Mouse (Mus musculus): ENCODE results near the gene Pcyt1a. TPM values are rescaled to one million over a fixed set of nuclear protein-coding genes. Genes with fewer than 3 reads are reported as not detected.
A peak's percentile ranks its signal among the peaks of the same experiment; 100 is the strongest.
"Not testable (repeated sequence)": the region's sequence is repeated elsewhere in the genome, so short reads cannot be mapped to it uniquely, and the experiment has no call there.

The Pcyt1a gene
- polyA plus RNA-seq, 1 experiment: 49.6 TPM

DNA sequence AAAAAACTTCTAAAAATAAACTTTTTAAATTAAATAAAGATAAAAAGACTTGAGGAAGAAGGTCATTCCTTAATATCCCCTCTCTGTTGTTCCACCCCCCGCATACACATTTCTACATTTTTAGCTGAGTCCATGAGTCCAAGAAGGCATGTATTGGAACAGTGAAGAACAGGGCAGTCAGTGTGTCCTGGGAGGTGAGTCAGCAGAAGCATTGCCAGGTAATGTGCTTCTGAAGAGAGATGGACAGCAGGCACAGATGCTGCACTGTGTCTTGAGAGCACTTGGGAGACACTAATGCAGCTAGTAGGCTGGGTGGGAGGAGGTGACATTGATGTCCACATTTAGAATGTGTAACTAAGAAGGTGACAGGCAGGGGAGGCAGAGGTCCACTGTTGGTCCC lies 6.5 kb downstream of the Pcyt1a start:
- no peak for TF ChIP-seq POLR2A (IDR thresholded peaks at IDR 0.05; ENCODE audit: borderline replicate concordance, control insufficient read depth, low read depth, low read length)
- no peak for TF ChIP-seq CTCF (IDR thresholded peaks at IDR 0.05; ENCODE audit: control insufficient read depth, insufficient read depth, low read length)
- Histone ChIP-seq H3K27ac (ENCODE audit: control insufficient read depth, insufficient read depth, low read depth, low read length, poor library complexity) (no peak overlapping the region), H3K4me3 (replicated peaks; ENCODE audit: control insufficient read depth, low read depth, low read length) (no peak overlapping the region), H3K4me1 (ENCODE audit: control insufficient read depth, insufficient read depth, low read length) (peaks cover 2% of the 10 kb centered on the region)
- WGBS: 89% methylated on average over 1 of the region's 1 CpGs

- no peak for TF ChIP-seq POLR2A (IDR thresholded peaks at IDR 0.05; ENCODE audit: borderline replicate concordance, control insufficient read depth, low read depth, low read length)
- TF ChIP-seq CTCF (IDR thresholded peaks at IDR 0.05; ENCODE audit: control insufficient read depth, insufficient read depth, low read length): no peak
- Histone ChIP-seq H3K4me3 (replicated peaks; ENCODE audit: control insufficient read depth, low read depth, low read length) (no peak overlapping the region), H3K4me1 (ENCODE audit: control insufficient read depth, insufficient read depth, low read length) (peaks cover 2% of the 10 kb centered on the region), H3K27ac (ENCODE audit: control insufficient read depth, insufficient read depth, low read depth, low read length, poor library complexity) (no peak overlapping the region)
- WGBS: 93% methylated on average over 3 of the region's 3 CpGs
Observed at GRCm38 (mm10) chr16:32441432-32441831, 10.7 kb downstream of the Pcyt1a start.

- H3K27ac ChIP-seq (ENCODE audit: control insufficient read depth, insufficient read depth, low read depth, low read length, poor library complexity); H3K4me3 ChIP-seq (replicated peaks; ENCODE audit: control insufficient read depth, low read depth, low read length); H3K4me1 ChIP-seq (ENCODE audit: control insufficient read depth, insufficient read depth, low read length): not testable (repeated sequence)
- WGBS: 50% methylated on average over 3 of the region's 3 CpGs
Observed at GRCm38 (mm10) chr16:32444615-32445014, 13.9 kb downstream of the Pcyt1a start.

- WGBS: 90% methylated on average over 1 of the region's 1 CpGs
- TF ChIP-seq POLR2A (IDR thresholded peaks at IDR 0.05; ENCODE audit: borderline replicate concordance, control insufficient read depth, low read depth, low read length) (no peak), CTCF (IDR thresholded peaks at IDR 0.05; ENCODE audit: control insufficient read depth, insufficient read depth, low read length) (no peak)
- no peak overlapping the region for H3K27ac ChIP-seq (ENCODE audit: control insufficient read depth, insufficient read depth, low read depth, low read length, poor library complexity)
- no peak overlapping the region for H3K4me3 ChIP-seq (replicated peaks; ENCODE audit: control insufficient read depth, low read depth, low read length)
- H3K4me1 ChIP-seq (ENCODE audit: control insufficient read depth, insufficient read depth, low read length): peaks cover 2% of the 10 kb centered on the region
Observed at GRCm38 (mm10) chr16:32445558-32445957, 14.8 kb downstream of the Pcyt1a start.

DNA sequence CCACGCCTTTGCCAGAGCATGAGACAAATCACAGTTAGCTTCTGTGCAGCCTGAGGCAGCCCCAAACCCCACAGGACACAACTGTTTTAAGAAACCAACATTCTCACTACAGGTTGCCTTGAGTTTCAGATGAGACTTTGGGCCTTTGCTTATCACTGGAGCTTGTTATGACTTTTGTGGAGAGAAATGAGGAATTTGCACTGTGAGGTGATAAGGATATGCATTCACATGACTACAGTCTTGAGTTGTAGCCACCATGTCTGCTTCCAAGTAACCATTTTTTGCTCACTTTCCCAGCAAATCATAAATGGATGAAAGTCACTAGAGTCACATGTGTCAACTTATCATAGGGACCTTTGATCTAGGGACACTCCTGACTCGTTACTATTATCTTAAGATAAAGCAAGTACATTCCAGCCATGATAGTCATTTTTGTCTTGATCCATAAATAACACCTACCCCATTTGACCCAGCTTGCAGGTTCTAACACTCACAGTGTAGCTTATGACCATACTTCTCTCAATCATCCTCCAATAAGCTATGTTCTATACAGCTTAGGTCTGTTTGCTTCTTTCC lies 15.9 kb downstream of the Pcyt1a start:
- TF ChIP-seq POLR2A (IDR thresholded peaks at IDR 0.05; ENCODE audit: borderline replicate concordance, control insufficient read depth, low read depth, low read length): no peak
- no peak for TF ChIP-seq CTCF (IDR thresholded peaks at IDR 0.05; ENCODE audit: control insufficient read depth, insufficient read depth, low read length)
- Histone ChIP-seq H3K27ac (ENCODE audit: control insufficient read depth, insufficient read depth, low read depth, low read length, poor library complexity) (no peak overlapping the region), H3K4me3 (replicated peaks; ENCODE audit: control insufficient read depth, low read depth, low read length) (no peak overlapping the region), H3K4me1 (ENCODE audit: control insufficient read depth, insufficient read depth, low read length) (peaks cover 2% of the 10 kb centered on the region; the same call in 1 of the 2 replicates)
- 77% methylated on average over 2 of the region's 2 CpGs for WGBS

DNA sequence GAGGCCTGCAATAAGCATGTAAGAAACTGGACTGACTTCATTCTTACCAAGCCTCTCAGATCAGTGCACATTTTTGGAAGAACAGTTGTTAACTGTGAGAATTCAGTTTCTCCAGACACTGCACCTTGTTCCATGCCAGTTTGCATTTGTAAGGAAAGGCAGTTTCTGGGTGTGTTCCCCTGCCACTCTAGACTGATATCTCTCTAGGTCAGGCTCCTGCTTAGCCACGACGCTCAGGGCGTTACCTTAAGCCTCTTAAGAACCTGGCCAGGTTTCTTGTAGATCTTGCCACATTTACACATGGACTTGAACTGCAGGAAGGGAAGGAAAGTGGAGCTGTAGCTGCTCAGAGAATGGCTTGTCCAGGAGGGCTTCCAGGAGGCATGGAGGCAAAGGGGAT lies 18.9 kb downstream of the Pcyt1a start:
- 59% methylated on average over 3 of the region's 3 CpGs for WGBS
- TF ChIP-seq CTCF (IDR thresholded peaks at IDR 0.05; ENCODE audit: control insufficient read depth, insufficient read depth, low read length): no peak
- TF ChIP-seq POLR2A (IDR thresholded peaks at IDR 0.05; ENCODE audit: borderline replicate concordance, control insufficient read depth, low read depth, low read length): no peak
- Histone ChIP-seq H3K4me1 (ENCODE audit: control insufficient read depth, insufficient read depth, low read length) (peaks cover 2% of the 10 kb centered on the region; the same call in 1 of the 2 replicates), H3K27ac (ENCODE audit: control insufficient read depth, insufficient read depth, low read depth, low read length, poor library complexity) (peak overlapping the region; percentile 58), H3K4me3 (replicated peaks; ENCODE audit: control insufficient read depth, low read depth, low read length) (peak overlapping the region; percentile 6)

- WGBS: 80% methylated on average over 2 of the region's 2 CpGs
- Histone ChIP-seq H3K4me3 (replicated peaks; ENCODE audit: control insufficient read depth, low read depth, low read length) (no peak overlapping the region), H3K4me1 (ENCODE audit: control insufficient read depth, insufficient read depth, low read length) (peaks cover 2% of the 10 kb centered on the region; the same call in 1 of the 2 replicates), H3K27ac (ENCODE audit: control insufficient read depth, insufficient read depth, low read depth, low read length, poor library complexity) (peak overlapping the region; percentile 58)
- TF ChIP-seq CTCF (IDR thresholded peaks at IDR 0.05; ENCODE audit: control insufficient read depth, insufficient read depth, low read length): no peak
- no peak for TF ChIP-seq POLR2A (IDR thresholded peaks at IDR 0.05; ENCODE audit: borderline replicate concordance, control insufficient read depth, low read depth, low read length)
Observed at GRCm38 (mm10) chr16:32450133-32450532, 19.4 kb downstream of the Pcyt1a start.

GRCm38 (mm10) chr16:32453102-32453501 lies 22.4 kb downstream of the Pcyt1a start:
- TF ChIP-seq CTCF (IDR thresholded peaks at IDR 0.05; ENCODE audit: control insufficient read depth, insufficient read depth, low read length) (no peak), POLR2A (IDR thresholded peaks at IDR 0.05; ENCODE audit: borderline replicate concordance, control insufficient read depth, low read depth, low read length) (no peak)
- Histone ChIP-seq H3K4me3 (replicated peaks; ENCODE audit: control insufficient read depth, low read depth, low read length) (no peak overlapping the region), H3K4me1 (ENCODE audit: control insufficient read depth, insufficient read depth, low read length) (peaks cover 3% of the 10 kb centered on the region; the same call in 1 of the 2 replicates), H3K27ac (ENCODE audit: control insufficient read depth, insufficient read depth, low read depth, low read length, poor library complexity) (no peak overlapping the region)
- 94% methylated on average over 8 of the region's 8 CpGs for WGBS

GRCm38 (mm10) chr16:32454646-32455045 lies 23.9 kb downstream of the Pcyt1a start:
- Histone ChIP-seq H3K27ac (ENCODE audit: control insufficient read depth, insufficient read depth, low read depth, low read length, poor library complexity) (no peak overlapping the region), H3K4me1 (ENCODE audit: control insufficient read depth, insufficient read depth, low read length) (peaks cover 2% of the 10 kb centered on the region; the same call in 1 of the 2 replicates), H3K4me3 (replicated peaks; ENCODE audit: control insufficient read depth, low read depth, low read length) (no peak overlapping the region)
- 91% methylated on average over 5 of the region's 5 CpGs for WGBS
- TF ChIP-seq CTCF (IDR thresholded peaks at IDR 0.05; ENCODE audit: control insufficient read depth, insufficient read depth, low read length) (no peak), POLR2A (IDR thresholded peaks at IDR 0.05; ENCODE audit: borderline replicate concordance, control insufficient read depth, low read depth, low read length) (no peak)

All from bone marrow, adult 2 months (tissue).